Mouse (Mus musculus): ENCODE results near the gene Cyp2d22. TPM values are rescaled to one million over a fixed set of nuclear protein-coding genes. Genes with fewer than 3 reads are reported as not detected.

Cyp2d22 gene
- total and polyA plus RNA-seq, 2 experiments from 2014 or later = 1.7 to 2.4 TPM

GRCm38 (mm10) chr15:82341675-82342542 is 38.2 kb downstream of the Cyp2d22 start:
- no peaks in the 10 kb centered on the region for H3K9me3 ChIP-seq (ENCODE audit: low read length)
- peaks cover 8% of the 10 kb centered on the region for H3K4me1 ChIP-seq (ENCODE audit: insufficient read depth, low read length)
- H3K27ac ChIP-seq (ENCODE audit: low read depth, low read length) = no peak overlapping the region
- H3K9ac ChIP-seq (replicated peaks; ENCODE audit: low read length, poor library complexity, severe bottlenecking) = no peak overlapping the region
- H3K27me3 ChIP-seq (ENCODE audit: insufficient read depth, low read length) = peaks cover 9% of the 10 kb centered on the region; the same call in 1 of the 2 replicates
- no peak for TF ChIP-seq CTCF (IDR thresholded peaks at IDR 0.05)
- H3K4me3 ChIP-seq (ENCODE audit: low read depth, low read length) = no peak overlapping the region
- DNase-seq (ENCODE audit: low spot score) (no peak), ATAC-seq (ENCODE audit: low FRiP score) (no peak)
- H3K36me3 ChIP-seq (ENCODE audit: insufficient read depth, low read length) = no peaks in the 10 kb centered on the region
- WGBS = 69% methylated on average over 15 of the region's 15 CpGs
- H3K4me2 ChIP-seq (ENCODE audit: low read depth, low read length, poor library complexity, severe bottlenecking) = peak overlapping the region; percentile 43; the same call in 1 of the 2 replicates

- H3K4me2 ChIP-seq (ENCODE audit: low read depth, low read length, poor library complexity, severe bottlenecking) = peak overlapping the region; percentile 43
- DNase-seq (ENCODE audit: low spot score) (no peak), ATAC-seq (ENCODE audit: low FRiP score) (no peak)
- H3K9me3 ChIP-seq (ENCODE audit: low read length) = no peaks in the 10 kb centered on the region
- peaks cover 7% of the 10 kb centered on the region for H3K4me1 ChIP-seq (ENCODE audit: insufficient read depth, low read length)
- no peak for TF ChIP-seq CTCF (IDR thresholded peaks at IDR 0.05)
- whole genome bisulfite sequencing = 4% methylated on average over 40 of the region's 40 CpGs
- peak overlapping the region; percentile 29; the same call in 1 of the 2 replicates for H3K9ac ChIP-seq (replicated peaks; ENCODE audit: low read length, poor library complexity, severe bottlenecking)
- H3K4me3 ChIP-seq (ENCODE audit: low read depth, low read length) = peak overlapping the region; percentile 13; the same call in 1 of the 2 replicates
- no peak overlapping the region for H3K27ac ChIP-seq (ENCODE audit: low read depth, low read length)
- peaks cover 9% of the 10 kb centered on the region; the same call in 1 of the 2 replicates for H3K27me3 ChIP-seq (ENCODE audit: insufficient read depth, low read length)
- H3K36me3 ChIP-seq (ENCODE audit: insufficient read depth, low read length) = no peaks in the 10 kb centered on the region
These were observed 39.0 kb downstream of the Cyp2d22 start for GRCm38 (mm10) chr15:82341036-82341501.

GRCm38 (mm10) chr15:82340414-82341035 is 39.5 kb downstream of the Cyp2d22 start:
- H3K4me3 ChIP-seq (ENCODE audit: low read depth, low read length) = no peak overlapping the region; the same call in 1 of the 2 replicates
- 47% methylated on average over 21 of the region's 21 CpGs for WGBS
- ATAC-seq (ENCODE audit: low FRiP score) = no peak

GRCm38 (mm10) chr15:82339634-82340254 is 40.3 kb downstream of the Cyp2d22 start:
- WGBS = 82% methylated on average over 8 of the region's 8 CpGs

More at GRCm38 (mm10) chr15:82340414-82341035, 39.5 kb downstream of the Cyp2d22 start:
- Histone ChIP-seq H3K9me3 (ENCODE audit: low read length) (no peaks in the 10 kb centered on the region), H3K27me3 (ENCODE audit: insufficient read depth, low read length) (peaks cover 9% of the 10 kb centered on the region; the same call in 1 of the 2 replicates), H3K4me1 (ENCODE audit: insufficient read depth, low read length) (peaks cover 7% of the 10 kb centered on the region), H3K4me2 (ENCODE audit: low read depth, low read length, poor library complexity, severe bottlenecking) (peak overlapping the region; percentile 43), H3K36me3 (ENCODE audit: insufficient read depth, low read length) (0 out of 2 replicates have a peak, but pooled peaks cover 4% of the 10 kb centered on the region), H3K9ac (replicated peaks; ENCODE audit: low read length, poor library complexity, severe bottlenecking) (0 out of 2 replicates have a peak overlapping the region, but pooled peaks have one; percentile 29), H3K27ac (ENCODE audit: low read depth, low read length) (no peak overlapping the region)
- TF ChIP-seq CTCF (IDR thresholded peaks at IDR 0.05) = no peak
- no peak for DNase-seq (ENCODE audit: low spot score)

GRCm38 (mm10) chr15:82339150-82339549 is 40.9 kb downstream of the Cyp2d22 start:
- Histone ChIP-seq H3K9ac (replicated peaks; ENCODE audit: low read length, poor library complexity, severe bottlenecking) (no peak overlapping the region), H3K27ac (ENCODE audit: low read depth, low read length) (no peak overlapping the region), H3K4me3 (ENCODE audit: low read depth, low read length) (peak overlapping the region; percentile 43), H3K4me2 (ENCODE audit: low read depth, low read length, poor library complexity, severe bottlenecking) (peak overlapping the region; percentile 60), H3K9me3 (ENCODE audit: low read length) (no peaks in the 10 kb centered on the region), H3K27me3 (ENCODE audit: insufficient read depth, low read length) (peaks cover 9% of the 10 kb centered on the region; the same call in 1 of the 2 replicates), H3K4me1 (ENCODE audit: insufficient read depth, low read length) (peaks cover 7% of the 10 kb centered on the region), H3K36me3 (ENCODE audit: insufficient read depth, low read length) (peaks cover 15% of the 10 kb centered on the region; the same call in 1 of the 2 replicates)
- no peak for TF ChIP-seq CTCF (IDR thresholded peaks at IDR 0.05)
- WGBS = 56% methylated on average over 10 of the region's 10 CpGs
- ATAC-seq (ENCODE audit: low FRiP score) (no peak), DNase-seq (ENCODE audit: low spot score) (no peak)

More at GRCm38 (mm10) chr15:82339634-82340254, 40.3 kb downstream of the Cyp2d22 start:
- H3K36me3 ChIP-seq (ENCODE audit: insufficient read depth, low read length) = 0 out of 2 replicates have a peak, but pooled peaks cover 11% of the 10 kb centered on the region
- TF ChIP-seq CTCF (IDR thresholded peaks at IDR 0.05) = no peak
- no peak overlapping the region for H3K4me2 ChIP-seq (ENCODE audit: low read depth, low read length, poor library complexity, severe bottlenecking)
- H3K27ac ChIP-seq (ENCODE audit: low read depth, low read length) = no peak overlapping the region
- H3K9me3 ChIP-seq (ENCODE audit: low read length) = no peaks in the 10 kb centered on the region
- ATAC-seq (ENCODE audit: low FRiP score) (no peak), DNase-seq (ENCODE audit: low spot score) (no peak)
- no peak overlapping the region for H3K4me3 ChIP-seq (ENCODE audit: low read depth, low read length)
- H3K27me3 ChIP-seq (ENCODE audit: insufficient read depth, low read length) = peaks cover 9% of the 10 kb centered on the region; the same call in 1 of the 2 replicates
- H3K4me1 ChIP-seq (ENCODE audit: insufficient read depth, low read length) = peaks cover 7% of the 10 kb centered on the region
- H3K9ac ChIP-seq (replicated peaks; ENCODE audit: low read length, poor library complexity, severe bottlenecking) = no peak overlapping the region
